Mouse (Mus musculus) cerebellum, postnatal 10 days (tissue): ENCODE data around the gene Rrp1.
"Not testable (repeated sequence)": the region's sequence is repeated elsewhere in the genome, so short reads cannot be mapped to it uniquely, and the experiment has no call there.

Source experiments
- DNase-seq, 2 experiments: peaks; one replicate each; pipeline ENCODE4 v3.0.0; 2021; ENCODE audit warnings: mixed read lengths in 2 of 2

Gene Rrp1

GRCm38 (mm10) chr10:78372681-78373668 is 39.9 kb downstream of the Rrp1 start:
- DNase-seq, result no peak

- DNase-seq, result no peak
Observed at GRCm38 (mm10) chr10:78371746-78372145, 41.1 kb downstream of the Rrp1 start.

- no peak for DNase-seq
Observed at GRCm38 (mm10) chr10:78367586-78367985, 45.3 kb downstream of the Rrp1 start.

- DNase-seq, result no peak
Observed at GRCm38 (mm10) chr10:78366851-78367312, 46.0 kb downstream of the Rrp1 start.

- DNase-seq, result no peak
Observed at GRCm38 (mm10) chr10:78366195-78366834, 46.5 kb downstream of the Rrp1 start.

GRCm38 (mm10) chr10:78365555-78365954 is 47.3 kb downstream of the Rrp1 start:
- DNase-seq, result no peak

- no peak for DNase-seq
Observed at GRCm38 (mm10) chr10:78364106-78364505, 48.7 kb downstream of the Rrp1 start.

- DNase-seq, result no peak
Observed at GRCm38 (mm10) chr10:78363366-78363765, 49.5 kb downstream of the Rrp1 start.

- DNase-seq, result peak; percentile 70
Observed at GRCm38 (mm10) chr10:78361951-78362350, 50.9 kb downstream of the Rrp1 start.

- DNase-seq, result peak; percentile 89 to 92
Observed at GRCm38 (mm10) chr10:78360290-78360711, 52.5 kb downstream of the Rrp1 start.

GRCm38 (mm10) chr10:78358999-78359398 is 53.8 kb downstream of the Rrp1 start:
- not testable (repeated sequence) for DNase-seq

GRCm38 (mm10) chr10:78358266-78358665 is 54.6 kb downstream of the Rrp1 start:
- no peak for DNase-seq

- no peak for DNase-seq
Observed at GRCm38 (mm10) chr10:78357742-78358141, 55.1 kb downstream of the Rrp1 start.

GRCm38 (mm10) chr10:78355931-78356593 is 56.8 kb downstream of the Rrp1 start:
- no peak for DNase-seq

GRCm38 (mm10) chr10:78353196-78353595 is 59.6 kb downstream of the Rrp1 start:
- DNase-seq, result no peak

GRCm38 (mm10) chr10:78352666-78353030 is 60.2 kb downstream of the Rrp1 start:
- DNase-seq, result no peak

GRCm38 (mm10) chr10:78351887-78352665 is 60.8 kb downstream of the Rrp1 start, which contains the start of gene Agpat3:
Agpat3 (minus strand) TSS chr10:78352489.
- DNase-seq, result peak; percentile 79 to 80

- DNase-seq, result peak in 1 of 2 experiments; percentile 38
Observed at GRCm38 (mm10) chr10:78351564-78351886, 61.3 kb downstream of the Rrp1 start.

GRCm38 (mm10) chr10:78350796-78351556 is 61.9 kb downstream of the Rrp1 start:
- DNase-seq, result peak; percentile 66 to 76
